Mouse (Mus musculus) heart, postnatal 0 days (tissue): ENCODE results near the gene Runx3.

Experiments
- CTCF ChIP-seq: IDR thresholded peaks from 2 replicates; pipeline ENCODE4 v1.5.1; 2016; ENCODE audit warnings: antibody characterized with exemption, control low read depth, low read depth
- EP300 ChIP-seq: IDR thresholded peaks from 2 replicates; pipeline ENCODE4 v1.6.1; 2016; ENCODE audit warnings: antibody characterized with exemption, low read depth

DNA sequence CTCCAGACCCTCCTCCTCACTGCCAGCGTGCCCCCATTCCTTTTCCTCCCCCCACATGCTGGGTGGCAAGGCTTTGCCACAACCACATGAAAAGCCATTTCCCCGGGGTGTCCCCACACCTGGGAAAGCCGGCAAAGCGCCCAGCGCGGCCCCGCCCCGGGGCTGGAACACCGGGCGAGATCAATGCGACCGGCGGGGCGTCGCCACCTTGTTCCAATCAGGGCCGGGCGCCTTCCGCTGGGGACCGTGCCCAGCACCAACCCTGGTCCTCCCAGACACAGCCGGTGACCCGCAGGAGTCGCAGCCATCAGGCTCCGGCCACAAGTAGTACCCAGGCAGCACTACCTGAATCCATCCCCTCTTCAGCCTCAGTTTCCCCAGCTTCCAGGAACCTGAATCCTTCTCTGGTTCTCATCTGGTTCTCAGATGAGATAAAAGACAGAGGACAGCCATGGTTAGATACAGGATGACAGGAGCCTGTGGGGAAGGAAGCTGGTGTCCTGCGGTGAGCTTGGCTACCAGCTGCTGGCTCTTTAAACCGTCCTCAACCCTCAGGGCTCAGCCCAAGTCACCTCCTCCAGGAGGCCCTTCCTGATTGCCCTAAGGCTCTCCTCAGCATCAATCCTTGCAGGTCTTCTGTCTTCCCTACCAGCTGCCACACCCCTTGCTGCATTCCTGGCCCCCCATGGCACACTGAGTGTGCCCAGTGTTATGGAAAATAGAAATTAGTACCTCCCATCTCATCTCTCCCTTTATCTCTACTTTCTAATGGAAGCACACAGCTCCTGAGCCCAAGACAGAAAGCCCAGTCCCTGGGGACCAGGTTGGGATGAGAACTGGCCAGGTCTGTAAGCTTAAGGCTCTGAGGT lies 20.4 kb downstream of the Runx3 start:
- no peak for TF ChIP-seq EP300
- TF ChIP-seq CTCF: no peak
